ENCODE assay signal across 9 mouse cellular contexts in genomic region chr7:6835351-6835750, GRCm38 (mm10).
A peak's percentile ranks its signal among the peaks of the same experiment; 100 is the strongest.
DNase-seq lines count a peak whose midpoint lies in the region; ATAC-seq lines count a peak whose summit lies in the region.
"Had no signal": no experiment of that assay in that cellular context is flagged by ENCODE, and none has a peak within 500 bp of the region (broad histone marks: within the 10 kb centered on the region; RNA-seq: fewer than 3 reads in every experiment).

No protein-coding gene starts in this region.

- 8% methylated on average over 5 of the region's 5 CpGs for WGBS in embryonic facial prominence, embryonic 15.5 days
- 20% methylated on average over 5 of the region's 5 CpGs for WGBS in hindbrain, embryonic 16.5 days
- 8% methylated on average over 5 of the region's 5 CpGs for WGBS in neural tube, embryonic 13.5 days

- H3K9me3 ChIP-seq in embryonic facial prominence, embryonic 15.5 days (replicated peaks): no peaks in the 10 kb centered on the region
- H3K9me3 ChIP-seq in hindbrain, embryonic 16.5 days (ENCODE audit: control insufficient read depth, low read length): no peaks in the 10 kb centered on the region
- no peaks in the 10 kb centered on the region for H3K9me3 ChIP-seq in neural tube, embryonic 13.5 days

- H3K36me3 ChIP-seq in embryonic facial prominence, embryonic 15.5 days: no peaks in the 10 kb centered on the region
- H3K36me3 ChIP-seq in hindbrain, embryonic 16.5 days (ENCODE audit: control insufficient read depth, insufficient read depth, low read length): no peaks in the 10 kb centered on the region
- no peaks in the 10 kb centered on the region for H3K36me3 ChIP-seq in neural tube, embryonic 13.5 days

- no peaks in the 10 kb centered on the region for H3K27me3 ChIP-seq in embryonic facial prominence, embryonic 15.5 days
- H3K27me3 ChIP-seq in hindbrain, embryonic 16.5 days (replicated peaks; ENCODE audit: control insufficient read depth, insufficient read depth, low read length): no peaks in the 10 kb centered on the region
- no peaks in the 10 kb centered on the region for H3K27me3 ChIP-seq in neural tube, embryonic 13.5 days

- DNase-seq in left cerebral cortex, postnatal 14 days (ENCODE audit: low spot score in 2 of 2): peak; percentile 25 to 31
- DNase-seq in left cerebral cortex, adult 18-20 months (ENCODE audit: low spot score in 2 of 2): no peak
- no peak for DNase-seq in urinary bladder, postnatal 36 days (ENCODE audit: low spot score in 2 of 2)
- no peak for DNase-seq in lung, postnatal 25 days (ENCODE audit: low spot score)
- no peak for DNase-seq in cerebellum, adult 18-20 months
- DNase-seq: heart, postnatal 14 days had no signal

- H3K4me1 ChIP-seq in embryonic facial prominence, embryonic 15.5 days: peaks cover 8% of the 10 kb centered on the region
- H3K4me1 ChIP-seq in hindbrain, embryonic 16.5 days (ENCODE audit: control insufficient read depth, insufficient read depth, low read depth, low read length): peaks cover 4% of the 10 kb centered on the region; the same call in 1 of the 2 replicates
- peaks cover 12% of the 10 kb centered on the region for H3K4me1 ChIP-seq in neural tube, embryonic 13.5 days (replicated peaks)

- intact Hi-C loops in left cerebral cortex, postnatal 14 days (cut with DNase I): no loop called here

- H3K4me3 ChIP-seq in embryonic facial prominence, embryonic 15.5 days (replicated peaks): no peak overlapping the region
- no peak overlapping the region for H3K4me3 ChIP-seq in hindbrain, embryonic 16.5 days (ENCODE audit: low read length)
- H3K4me3 ChIP-seq in neural tube, embryonic 13.5 days: no peak overlapping the region

- H3K9ac ChIP-seq in embryonic facial prominence, embryonic 15.5 days: no peak overlapping the region
- H3K9ac ChIP-seq in hindbrain, embryonic 16.5 days (ENCODE audit: low read depth, low read length): no peak overlapping the region
- no peak overlapping the region for H3K9ac ChIP-seq in neural tube, embryonic 13.5 days

- H3K27ac ChIP-seq in embryonic facial prominence, embryonic 15.5 days (replicated peaks): peak overlapping the region; percentile 73
- H3K27ac ChIP-seq in hindbrain, embryonic 16.5 days (ENCODE audit: low read depth, low read length): peak overlapping the region; percentile 66
- peak overlapping the region; percentile 50 for H3K27ac ChIP-seq in neural tube, embryonic 13.5 days (replicated peaks)

- H3K4me2 ChIP-seq in embryonic facial prominence, embryonic 15.5 days (replicated peaks): no peak overlapping the region
- no peak overlapping the region for H3K4me2 ChIP-seq in hindbrain, embryonic 16.5 days (ENCODE audit: low read length)
- H3K4me2 ChIP-seq in neural tube, embryonic 13.5 days: no peak overlapping the region

- ATAC-seq in embryonic facial prominence, embryonic 15.5 days (ENCODE audit: insufficient number of reproducible peaks, low FRiP score, low TSS enrichment, low read depth): peak; percentile 34; the same call in 1 of the 2 replicates
- peak; percentile 81 for ATAC-seq in hindbrain, embryonic 16.5 days
- ATAC-seq in neural tube, embryonic 13.5 days (ENCODE audit: low read depth): peak; percentile 77

Comparison
In these comparisons a context has a peak if more than half of its experiments do, and no peak if none do; other contexts are left out.
1. DNase-seq: peak in left cerebral cortex, postnatal 14 days (2 of 2); none in left cerebral cortex, adult 18-20 months (0 of 2), urinary bladder, postnatal 36 days (0 of 2), lung, postnatal 25 days (single experiment) and cerebellum, adult 18-20 months (0 of 2).
2. Peak in every context shown above with its lines, with median percentiles within 50 percentile points of each other: ATAC-seq and H3K27ac ChIP-seq.